Mouse (Mus musculus) R1 (cell line): Measurements from ENCODE around the gene Stum.
"Not testable (repeated sequence)": the region's sequence is repeated elsewhere in the genome, so short reads cannot be mapped to it uniquely, and the experiment has no call there.

Experiments used
- DNase-seq: peaks from one replicate; pipeline ENCODE4 v3.0.0-alpha.2; 2018; ENCODE audit warnings: low read depth, low spot score

The Stum gene

DNA sequence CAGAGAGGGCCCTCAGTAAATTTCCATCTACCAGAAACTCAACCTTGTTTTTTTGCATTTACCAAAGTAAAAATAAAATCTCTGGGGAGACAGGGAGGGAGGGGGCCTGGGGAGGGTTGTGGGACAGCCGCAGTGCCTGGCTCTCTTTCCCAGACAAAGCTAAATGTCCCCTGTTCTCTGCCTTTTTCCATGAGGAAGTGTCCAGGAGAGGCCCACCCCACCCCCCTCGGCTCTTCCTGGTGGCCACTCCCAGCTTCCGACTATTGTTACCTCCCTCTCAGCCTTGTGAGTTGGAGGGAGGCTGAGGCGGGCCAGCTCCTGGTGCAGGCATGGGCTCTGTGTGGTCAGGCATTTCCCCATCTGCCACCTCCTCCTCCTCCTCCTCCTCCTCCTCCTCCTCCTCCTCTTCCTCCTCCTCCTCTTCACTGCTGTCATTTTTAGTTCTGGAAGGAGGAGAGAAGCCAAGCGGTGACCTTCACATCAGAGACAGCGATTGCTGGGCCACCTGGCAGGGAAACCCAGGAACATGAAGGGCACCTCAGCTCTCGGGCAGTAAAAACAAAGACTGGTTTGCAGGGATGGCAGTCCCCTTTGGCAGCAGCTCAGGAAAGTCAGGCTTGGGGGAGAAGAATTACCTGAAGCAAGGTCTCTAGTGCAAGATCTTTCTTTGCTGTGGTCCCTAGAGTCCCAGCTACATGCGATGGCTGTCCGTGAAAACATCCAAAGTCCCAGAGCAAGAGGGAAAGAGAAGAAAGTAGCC lies 77.5 kb downstream of the Stum start:
- no peak for DNase-seq

GRCm38 (mm10) chr1:180404706-180405105 lies 78.6 kb downstream of the Stum start:
- DNase-seq, result no peak

- DNase-seq, result no peak
Measured at GRCm38 (mm10) chr1:180403694-180404606, 79.4 kb downstream of the Stum start.

GRCm38 (mm10) chr1:180403357-180403693 lies 80.0 kb downstream of the Stum start:
- no peak for DNase-seq

DNA sequence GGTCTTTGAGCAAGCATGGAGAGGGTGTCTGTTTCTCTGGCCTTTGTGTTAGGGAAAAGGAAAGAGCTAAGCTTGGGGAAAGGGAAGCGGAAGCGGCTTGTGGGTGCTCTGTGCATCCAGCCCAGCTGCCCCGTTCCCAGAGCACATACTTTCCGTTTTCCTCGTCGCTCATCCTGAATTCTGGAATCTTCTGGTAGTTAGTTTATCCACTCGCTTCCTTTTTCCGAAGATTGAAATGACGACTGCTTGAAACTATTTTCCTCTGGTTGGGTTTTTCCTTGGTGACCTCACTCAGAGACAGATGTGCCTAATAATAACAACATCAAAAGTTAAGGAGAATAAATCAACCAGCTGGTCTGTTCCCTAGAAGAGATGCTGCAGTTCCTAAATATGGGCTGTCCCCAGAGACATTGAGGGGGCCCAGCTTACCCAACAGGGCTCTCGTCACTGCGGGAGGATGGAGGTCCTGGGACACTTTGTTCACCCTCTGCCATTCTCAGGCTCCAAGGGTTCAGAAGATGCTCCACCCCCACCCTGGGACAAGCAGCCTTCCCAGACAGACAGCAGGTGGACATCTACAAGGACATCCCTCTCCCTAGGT lies 80.7 kb downstream of the Stum start:
- no peak for DNase-seq

- no peak for DNase-seq
Measured at GRCm38 (mm10) chr1:180401725-180402124, 81.6 kb downstream of the Stum start.

GRCm38 (mm10) chr1:180400691-180401455 lies 82.4 kb downstream of the Stum start:
- DNase-seq, result no peak

DNA sequence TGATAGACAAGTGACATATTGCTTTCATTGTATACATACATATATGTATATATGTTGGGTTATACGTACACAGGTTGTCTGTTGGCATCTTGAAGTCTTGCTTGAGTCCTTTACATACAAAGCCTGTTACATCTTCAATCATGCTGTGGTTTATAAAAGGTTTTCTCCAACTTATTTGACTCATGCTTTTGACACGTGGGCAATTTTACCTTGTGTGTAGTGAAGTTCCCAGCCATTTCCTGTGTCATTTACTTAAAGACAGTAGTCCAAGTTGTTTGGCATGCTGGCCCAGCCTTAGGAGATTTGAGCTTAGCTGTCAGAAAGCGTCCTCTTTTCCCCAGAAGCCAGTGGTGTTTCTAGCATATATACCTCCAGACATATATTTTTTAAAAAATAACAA lies 84.9 kb downstream of the Stum start:
- DNase-seq, result no peak

DNA sequence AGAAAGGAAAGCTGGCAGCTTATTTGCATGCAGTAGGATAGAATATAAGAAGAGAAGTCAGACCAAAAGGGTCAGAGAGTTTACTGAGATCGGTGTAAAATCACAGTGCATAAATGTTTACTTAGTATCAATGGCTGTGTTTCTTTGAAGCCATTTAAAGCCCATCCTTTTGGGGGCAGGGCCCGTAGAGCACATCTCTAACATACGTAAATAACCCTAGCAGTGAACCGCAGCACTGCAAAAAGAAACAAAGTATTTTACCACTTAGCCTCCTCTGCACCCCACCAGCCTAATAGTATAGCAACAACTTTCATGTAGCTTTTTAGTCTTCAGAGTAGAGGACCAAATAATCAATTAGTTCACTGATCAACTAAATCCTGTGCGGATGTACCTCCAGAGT lies 85.6 kb downstream of the Stum start:
- DNase-seq, result no peak

- DNase-seq, result no peak
Measured at GRCm38 (mm10) chr1:180393873-180394272, 89.4 kb downstream of the Stum start.

DNA sequence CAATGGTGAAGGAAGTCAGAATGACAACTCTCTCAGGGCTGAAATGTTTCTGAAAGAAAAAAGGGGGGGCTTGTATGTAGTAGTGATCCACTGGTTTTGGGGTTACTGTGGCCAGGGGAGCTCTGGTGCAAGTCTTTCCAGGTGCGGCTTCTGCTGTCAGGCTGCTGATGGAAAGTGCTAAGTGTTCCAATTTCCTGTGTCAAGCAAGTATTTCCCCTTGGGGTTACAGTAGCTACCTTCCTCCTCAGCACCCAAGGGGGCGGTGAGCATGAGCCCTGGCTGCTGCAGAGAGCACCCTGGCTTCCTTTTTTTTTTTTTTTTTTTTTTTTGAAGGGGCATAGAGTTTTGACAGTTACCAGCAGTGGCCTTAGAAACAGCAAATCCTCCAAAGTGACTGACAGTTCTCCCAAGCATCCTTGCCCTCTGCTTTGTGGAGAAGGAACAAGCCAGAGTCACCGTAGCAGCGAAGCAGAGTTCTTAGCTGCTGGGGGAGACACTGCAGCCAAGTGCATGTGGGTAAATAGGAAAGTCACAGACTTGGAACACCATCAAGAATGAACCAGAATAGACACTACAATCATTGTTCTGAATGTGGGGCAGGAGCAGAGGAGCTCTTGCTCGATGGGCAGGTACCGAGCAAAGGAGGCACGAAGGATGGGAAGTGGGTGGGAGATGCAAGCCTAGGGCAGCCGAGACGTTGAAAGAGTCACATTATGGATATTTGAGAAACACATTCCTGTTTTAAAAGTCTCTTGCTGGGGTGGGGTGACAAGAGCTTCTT lies 90.1 kb downstream of the Stum start:
- no peak for DNase-seq

- DNase-seq, result no peak
Measured at GRCm38 (mm10) chr1:180392137-180392798, 91.0 kb downstream of the Stum start.

- DNase-seq, result no peak
Measured at GRCm38 (mm10) chr1:180391575-180391945, 91.7 kb downstream of the Stum start.

DNA sequence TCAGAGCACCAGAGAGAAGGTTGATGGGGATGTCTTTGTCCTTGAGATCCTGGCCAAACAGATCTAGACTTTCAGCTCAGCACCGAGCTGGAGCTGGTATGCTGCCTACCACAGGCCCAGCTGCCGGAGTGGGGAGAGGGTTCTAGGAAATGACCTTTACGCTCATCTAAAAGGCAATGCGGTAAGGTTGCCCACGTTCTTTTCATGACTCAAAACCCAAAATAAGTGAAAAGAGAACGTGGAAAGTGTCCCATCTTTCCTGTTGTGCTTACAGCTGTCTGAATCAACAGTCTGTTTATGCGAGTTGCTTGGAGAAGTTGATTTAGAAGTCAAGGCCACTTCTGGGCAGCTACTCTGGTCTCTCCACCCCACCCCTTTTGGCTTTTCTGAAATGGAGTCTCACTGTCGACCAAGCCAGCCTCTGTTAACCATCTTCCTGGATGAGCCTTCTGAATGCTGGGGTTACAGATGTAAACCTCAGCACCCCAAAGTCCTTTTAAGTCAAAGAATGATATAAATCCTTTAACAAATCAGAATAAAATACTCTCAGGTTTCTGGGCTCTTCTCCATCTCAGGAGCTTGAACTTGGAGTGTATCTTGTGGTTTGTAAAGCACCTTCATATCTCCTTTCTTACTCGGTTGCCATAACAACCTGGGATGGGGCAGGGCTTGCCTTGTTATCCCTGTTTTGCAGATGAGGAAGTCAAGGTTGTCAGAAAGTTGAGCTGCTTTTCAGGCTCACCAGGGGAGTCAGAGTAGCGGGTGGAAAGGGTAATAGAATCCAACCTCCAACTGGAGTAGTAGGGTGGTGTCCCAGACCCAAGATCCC lies 92.3 kb downstream of the Stum start:
- DNase-seq, result peak; percentile 68

DNA sequence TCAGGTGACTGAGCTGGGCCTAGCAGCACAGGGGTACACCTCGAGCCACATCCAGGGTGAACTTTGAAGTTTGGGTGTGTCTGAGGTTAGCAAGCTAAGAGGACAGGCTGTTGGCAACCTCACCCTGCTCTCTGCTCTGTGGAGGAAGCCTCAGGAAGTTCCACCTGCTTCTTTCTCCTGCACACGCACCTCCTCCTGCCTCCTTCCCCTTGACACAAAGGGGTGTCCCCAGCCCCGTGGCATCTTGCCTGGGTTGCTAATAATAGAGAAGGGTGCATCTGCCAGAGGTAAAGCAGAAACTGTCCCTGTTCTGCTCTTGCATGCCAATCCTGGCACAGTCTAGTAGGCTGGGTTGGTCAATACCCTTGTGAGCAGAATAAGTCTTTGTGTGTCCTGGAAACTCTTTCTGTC lies 93.0 kb downstream of the Stum start:
- DNase-seq, result no peak

GRCm38 (mm10) chr1:180389213-180389760 lies 94.0 kb downstream of the Stum start:
- not testable (repeated sequence) for DNase-seq

- no peak for DNase-seq
Measured at GRCm38 (mm10) chr1:180388481-180388880, 94.8 kb downstream of the Stum start.

- DNase-seq, result no peak
Measured at GRCm38 (mm10) chr1:180387750-180388480, 95.4 kb downstream of the Stum start.
